Mouse (Mus musculus) ES-E14 (cell line): ENCODE results near the gene Palld.

ENCODE experiments used
- CHD2 ChIP-seq: IDR thresholded peaks from 2 replicates; pipeline ENCODE4 v1.6.1; 2014; ENCODE audit warnings: mild to moderate bottlenecking, low read depth, low read length, inconsistent platforms
- ZC3H11A ChIP-seq: IDR thresholded peaks from 2 replicates; pipeline ENCODE4 v1.6.1; 2012; ENCODE audit warnings: low read depth, mild to moderate bottlenecking, inconsistent platforms, low read length, borderline replicate concordance
- ZNF384 ChIP-seq: IDR thresholded peaks from 2 replicates; pipeline ENCODE4 v1.6.1; 2012; ENCODE audit warnings: low read depth, low read length, inconsistent platforms

DNA sequence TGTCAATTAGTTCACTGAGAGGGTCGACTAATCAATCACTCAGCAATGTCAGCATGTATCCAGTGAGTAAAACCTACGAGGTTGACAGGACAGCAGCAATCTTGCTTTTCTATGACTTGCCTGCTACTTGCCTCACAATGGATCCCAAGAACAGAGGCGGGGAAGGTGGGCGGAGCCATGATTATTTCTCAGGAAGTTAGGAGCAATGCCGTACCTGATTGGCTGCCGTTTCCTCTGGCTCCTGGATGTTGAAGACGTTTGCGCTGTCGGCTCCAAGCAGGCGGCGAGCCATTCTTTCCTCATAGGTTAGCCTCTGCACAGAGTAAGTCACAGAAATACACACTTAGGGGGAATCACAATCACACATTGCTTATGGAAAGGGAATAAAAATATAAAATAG, 367.0 kb downstream of the Palld start:
- TF ChIP-seq CHD2 (no peak), ZNF384 (no peak), ZC3H11A (no peak)
